Mouse (Mus musculus) liver, embryonic 14.5 days (tissue): ENCODE data around the gene Traf3ip2.

Experiments used
- CTCF ChIP-seq: IDR thresholded peaks from 2 replicates; pipeline ENCODE4 v1.5.1; 2016; ENCODE audit warnings: antibody characterized with exemption, low read depth, control low read depth
- EP300 ChIP-seq: IDR thresholded peaks from 2 replicates; pipeline ENCODE4 v1.6.1; 2016; ENCODE audit warnings: antibody characterized with exemption, low read depth

GRCm38 (mm10) chr10:39624837-39625625 lies 12.3 kb downstream of the Traf3ip2 start:
- TF ChIP-seq CTCF = no peak
- TF ChIP-seq EP300 = no peak
